Mouse (Mus musculus): ENCODE results near the gene Rdh16f2.
"Not testable (repeated sequence)": the region's sequence is repeated elsewhere in the genome, so short reads cannot be mapped to it uniquely, and the experiment has no call there.

Gene Rdh16f2

DNA sequence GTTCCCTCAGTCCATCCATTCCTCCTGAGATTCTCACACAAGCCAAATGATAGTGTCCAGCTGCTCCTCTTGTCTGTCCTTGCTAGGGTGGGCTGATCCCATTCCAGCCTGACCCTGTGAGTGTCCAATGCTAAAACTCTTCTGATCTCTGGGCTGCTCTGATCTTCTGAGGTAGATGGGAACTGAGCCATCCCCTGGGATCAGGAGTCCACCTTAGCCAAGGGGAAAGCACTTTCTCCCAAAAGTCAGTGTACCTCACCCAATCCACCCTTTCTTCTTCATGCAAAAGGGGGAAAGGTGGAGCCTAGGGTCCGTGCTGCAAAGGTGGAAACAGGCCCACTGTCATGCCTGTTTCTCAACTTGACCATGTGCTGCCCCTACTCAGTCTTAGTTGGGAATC lies 25.2 kb downstream of the Rdh16f2 start:
- no peak for DNase-seq (ENCODE audit: low spot score)

DNA sequence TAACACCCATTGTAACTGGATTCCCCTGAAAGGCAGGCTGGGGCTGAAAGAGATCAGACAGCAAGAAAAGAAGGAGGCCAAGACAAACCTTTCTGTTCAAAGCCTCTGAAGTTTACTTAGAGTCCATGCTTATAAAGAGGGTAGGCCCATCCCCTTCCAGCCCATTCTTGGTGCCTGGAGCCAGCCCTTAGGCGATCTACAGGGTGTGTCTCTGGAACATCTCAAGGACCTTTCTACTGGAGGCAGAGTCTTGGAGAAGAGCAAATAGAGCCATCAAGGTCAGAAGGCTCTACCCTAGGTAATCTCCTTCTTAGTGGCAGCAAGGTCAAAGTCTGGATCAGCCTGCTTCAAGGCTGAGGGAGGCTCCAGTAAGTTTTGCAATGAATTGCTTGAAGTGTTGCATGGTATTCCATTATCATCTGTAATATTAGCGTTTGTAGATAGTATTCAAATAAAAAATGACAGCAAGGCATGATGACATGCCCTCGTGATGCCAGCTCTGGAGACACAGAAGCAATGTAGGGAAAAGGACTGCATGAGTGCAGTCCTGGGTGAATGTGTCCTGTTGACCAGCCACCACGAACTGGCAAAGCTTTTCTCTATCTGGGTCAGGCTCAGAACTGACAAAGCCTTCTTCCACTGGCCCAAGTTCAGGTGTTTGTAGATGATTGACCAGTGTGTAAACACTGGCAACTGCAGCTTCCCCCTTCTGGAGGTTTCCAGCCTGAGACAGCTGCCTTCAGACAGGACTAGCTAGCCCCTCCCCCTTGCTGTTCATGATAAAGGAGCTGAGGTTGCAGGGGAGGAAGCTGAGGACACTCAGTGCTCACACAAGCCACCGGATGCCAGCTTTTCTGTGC lies 27.1 kb downstream of the Rdh16f2 start:
- not testable (repeated sequence) for DNase-seq (ENCODE audit: low spot score)

DNA sequence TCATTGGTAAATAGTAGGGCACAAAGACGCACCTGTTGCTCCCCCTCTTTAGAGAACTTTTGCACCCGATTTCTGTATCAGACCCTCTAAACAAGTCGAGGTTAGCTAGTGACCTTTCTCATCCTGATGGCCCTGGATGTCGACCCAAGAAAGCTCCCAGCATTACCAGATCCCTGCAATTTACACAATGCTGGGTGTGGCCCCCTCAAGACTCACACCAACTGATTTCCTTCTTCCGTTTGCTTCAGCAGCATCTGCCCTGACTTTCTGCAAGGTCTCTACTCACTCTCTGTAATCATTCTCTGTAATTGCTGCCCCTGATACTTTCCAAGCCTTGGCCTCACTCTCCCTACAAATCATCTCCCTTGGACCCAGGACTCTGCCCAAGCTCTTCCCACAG lies 30.4 kb downstream of the Rdh16f2 start:
- DNase-seq (ENCODE audit: low spot score), result no peak

DNA sequence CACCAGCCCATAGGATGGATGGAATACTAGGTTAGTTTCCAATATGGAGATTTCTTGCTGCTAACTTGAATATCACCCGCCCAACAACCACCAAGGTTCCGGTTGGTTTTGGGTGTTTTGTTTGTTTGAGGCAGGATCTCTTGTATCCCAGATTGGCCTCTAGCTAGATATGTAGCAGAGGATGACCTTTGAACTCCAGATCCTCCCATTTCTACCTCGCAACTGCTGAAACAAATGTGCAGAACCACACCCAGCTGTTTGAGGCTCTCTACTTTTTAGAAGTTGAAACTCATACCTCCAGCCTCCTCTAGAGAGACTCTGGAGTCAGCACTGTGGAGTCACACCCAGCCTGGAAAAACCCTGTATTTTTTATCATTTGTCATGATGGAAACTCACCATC lies 31.2 kb downstream of the Rdh16f2 start:
- no peak for DNase-seq (ENCODE audit: low spot score)

DNA sequence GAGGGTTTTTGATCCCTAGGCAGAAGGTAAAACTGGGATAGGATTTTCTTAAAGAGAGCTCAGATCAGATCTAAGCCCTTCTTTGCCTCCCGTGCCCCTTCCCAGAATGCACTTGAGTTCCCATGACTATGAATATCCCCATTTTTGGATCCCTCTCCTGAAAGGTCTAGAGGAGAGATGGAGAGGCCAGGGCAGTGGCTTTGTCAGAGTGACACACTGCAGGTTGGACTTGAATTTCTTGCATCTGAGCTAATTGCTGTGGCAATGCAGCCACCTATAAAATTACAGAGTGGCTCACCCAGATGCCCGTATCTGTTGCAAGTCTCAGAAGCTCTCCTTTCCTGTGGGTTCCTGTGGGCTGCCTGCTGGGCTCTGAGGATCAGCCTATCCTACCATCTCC lies 31.9 kb downstream of the Rdh16f2 start, which contains the start of gene Sdr9c7:
TSS of gene Sdr9c7 (plus strand) at position 301 of the 400 bp plus-strand sequence.
- DNase-seq (ENCODE audit: low spot score), result no peak

DNA sequence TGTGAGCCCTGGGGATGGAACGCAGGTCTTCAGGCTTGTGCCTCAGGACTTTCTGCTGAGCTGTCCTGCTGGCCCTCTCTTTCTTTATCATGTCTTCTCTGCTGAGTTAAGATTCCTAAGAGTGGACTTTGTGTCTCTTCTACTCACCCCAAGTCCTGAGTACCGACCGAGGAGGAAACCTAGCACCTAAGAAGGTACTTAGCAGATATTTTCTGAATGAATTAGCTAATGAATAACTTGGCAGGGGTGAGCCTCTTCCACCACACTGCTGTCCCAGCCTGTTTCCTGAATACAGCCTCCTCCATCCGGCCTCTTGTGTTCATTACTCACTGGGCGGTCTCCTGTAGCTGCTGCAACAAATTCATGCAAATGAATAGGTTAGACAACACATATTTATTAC lies 33.5 kb downstream of the Rdh16f2 start:
- no peak for DNase-seq (ENCODE audit: low spot score)

DNA sequence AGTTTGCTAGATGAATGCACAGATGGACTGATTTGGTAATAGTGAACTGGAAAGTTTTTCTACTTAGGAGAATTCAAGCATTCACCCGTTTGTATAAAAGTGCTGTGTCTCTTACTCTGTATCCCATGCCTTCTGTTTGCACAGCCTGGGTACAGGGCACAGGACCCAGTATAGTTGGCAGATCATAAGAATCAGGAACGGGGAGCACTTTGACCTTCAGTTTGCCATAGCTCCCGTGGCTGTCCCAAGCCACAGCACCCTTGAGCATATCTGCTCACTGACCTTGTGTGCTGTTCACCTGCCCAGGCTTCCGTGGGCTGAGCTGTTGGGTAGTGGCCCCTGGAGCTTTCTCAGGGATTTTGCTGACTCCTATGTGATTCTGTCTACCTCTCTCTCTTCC lies 35.5 kb downstream of the Rdh16f2 start:
- DNase-seq (ENCODE audit: low spot score), result no peak

DNA sequence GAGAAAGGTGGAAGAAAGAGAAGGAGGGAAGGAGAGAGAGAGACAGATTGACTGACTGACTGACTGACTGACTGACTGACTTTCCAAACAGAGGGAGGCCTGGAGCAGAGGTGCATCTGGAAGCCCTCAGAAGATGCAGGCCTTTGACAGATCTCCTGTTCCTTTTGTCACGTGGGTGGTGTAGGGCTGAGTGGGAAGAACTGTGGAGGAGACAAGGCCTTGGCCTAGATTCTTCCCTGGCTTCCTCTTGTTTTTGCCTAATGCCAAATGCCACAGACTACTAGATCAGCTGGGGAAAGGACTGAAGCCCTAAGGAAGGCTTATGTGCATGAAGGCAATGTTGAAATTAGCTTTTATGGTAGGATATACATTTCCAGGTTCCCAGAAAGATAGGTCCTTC lies 36.8 kb downstream of the Rdh16f2 start:
- no peak for DNase-seq (ENCODE audit: low spot score)

DNA sequence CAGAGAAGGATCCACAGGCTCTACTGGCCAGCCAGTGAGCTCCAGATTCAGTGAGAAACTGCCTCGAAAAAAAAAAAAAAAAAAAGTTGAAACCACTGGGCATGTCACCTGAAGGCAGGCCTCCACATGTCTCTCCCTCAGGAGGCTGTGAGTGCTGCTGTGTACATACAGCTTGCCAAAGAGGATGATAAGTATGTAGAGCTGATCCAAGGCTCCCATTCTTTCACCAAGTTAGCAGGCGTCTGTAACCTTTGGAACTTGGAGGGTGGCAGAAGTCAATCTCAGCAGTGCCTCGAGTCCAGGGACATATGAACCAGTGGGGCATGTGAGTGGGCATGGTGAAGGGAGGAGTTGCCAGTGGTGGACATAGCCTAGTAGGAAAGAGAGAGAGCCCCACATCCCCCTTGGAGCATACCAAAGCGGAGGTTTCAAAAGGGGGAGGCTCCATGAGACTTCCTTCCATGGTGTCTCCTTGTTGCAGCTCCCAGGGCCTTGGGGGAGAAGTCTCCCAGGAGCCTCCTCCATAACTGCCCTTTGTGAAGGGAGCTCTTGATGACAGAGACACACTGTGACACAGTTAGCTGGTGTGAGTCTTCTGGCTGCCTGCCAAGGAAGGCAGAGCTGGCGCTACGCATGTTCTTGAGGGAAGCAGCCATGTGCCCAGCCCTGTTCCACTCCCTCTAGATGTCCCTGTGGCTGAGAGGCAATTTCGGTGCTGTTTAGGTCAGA lies 38.6 kb downstream of the Rdh16f2 start:
- DNase-seq (ENCODE audit: low spot score), result peak; percentile 76

DNA sequence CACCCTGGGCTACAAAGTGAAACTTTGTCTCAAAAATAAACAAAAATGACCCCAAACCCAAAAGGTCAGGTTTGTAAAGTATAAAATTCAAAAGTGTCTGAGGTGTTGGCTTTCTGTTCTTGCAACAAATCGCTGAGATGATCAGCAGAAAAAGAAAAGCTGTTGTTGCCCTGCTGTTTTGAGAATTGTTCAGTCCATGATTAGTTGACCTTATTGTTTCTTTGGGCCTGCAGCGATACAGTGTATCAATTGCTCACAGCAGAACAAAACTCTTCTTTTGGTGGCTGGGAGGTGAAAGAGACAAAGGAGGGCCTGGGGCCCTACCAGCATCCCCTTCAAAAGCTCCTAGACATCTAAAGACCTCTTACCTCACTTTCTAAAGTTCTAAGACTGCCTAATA lies 39.9 kb downstream of the Rdh16f2 start:
- DNase-seq (ENCODE audit: low spot score), result no peak

DNA sequence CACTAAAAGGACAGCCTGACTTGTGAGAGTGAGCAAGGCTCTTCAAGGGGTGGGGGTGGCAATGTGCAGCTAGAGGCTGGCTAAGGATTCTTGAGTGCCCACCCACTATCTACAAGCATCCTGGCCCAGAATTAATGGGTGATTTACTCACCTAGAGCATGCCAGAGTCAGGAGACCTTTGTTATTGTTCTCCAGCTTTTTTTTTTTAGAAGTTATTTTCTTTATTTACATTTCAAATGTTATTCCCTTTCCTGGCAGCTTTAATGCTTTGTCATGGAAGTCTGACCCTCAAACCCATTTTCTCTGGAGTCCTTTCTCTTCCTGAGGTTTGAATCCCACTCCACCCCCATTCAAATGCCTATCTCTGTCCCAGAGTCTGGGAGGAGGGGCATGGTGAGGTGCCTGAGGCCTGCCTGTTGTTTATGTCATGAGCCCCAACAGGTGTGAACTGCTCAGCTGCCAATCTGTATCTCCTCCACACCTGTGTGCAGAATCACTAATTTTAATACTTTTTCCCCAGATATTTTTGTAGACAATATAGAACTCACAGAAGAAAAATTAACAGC lies 41.2 kb downstream of the Rdh16f2 start:
- DNase-seq (ENCODE audit: low spot score), result no peak

DNA sequence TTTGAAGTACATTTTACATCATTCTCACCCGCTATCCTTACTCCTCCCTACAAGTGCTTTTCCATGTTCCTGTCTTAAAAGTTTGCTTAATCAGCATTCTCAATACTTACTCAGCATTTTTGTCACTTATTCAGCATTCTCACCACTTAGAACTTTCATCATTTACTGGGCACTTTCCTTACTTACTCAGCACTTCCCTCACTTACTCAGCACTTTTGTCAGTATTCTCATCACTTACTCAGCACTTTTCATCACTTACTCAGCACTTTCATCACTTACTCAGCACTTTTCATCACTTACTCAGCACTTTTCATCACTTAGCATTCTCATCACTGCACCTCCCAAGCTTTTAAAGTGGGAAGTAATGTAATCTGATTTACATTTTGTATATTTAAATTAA lies 49.3 kb downstream of the Rdh16f2 start:
- no peak for DNase-seq (ENCODE audit: low spot score)

DNA sequence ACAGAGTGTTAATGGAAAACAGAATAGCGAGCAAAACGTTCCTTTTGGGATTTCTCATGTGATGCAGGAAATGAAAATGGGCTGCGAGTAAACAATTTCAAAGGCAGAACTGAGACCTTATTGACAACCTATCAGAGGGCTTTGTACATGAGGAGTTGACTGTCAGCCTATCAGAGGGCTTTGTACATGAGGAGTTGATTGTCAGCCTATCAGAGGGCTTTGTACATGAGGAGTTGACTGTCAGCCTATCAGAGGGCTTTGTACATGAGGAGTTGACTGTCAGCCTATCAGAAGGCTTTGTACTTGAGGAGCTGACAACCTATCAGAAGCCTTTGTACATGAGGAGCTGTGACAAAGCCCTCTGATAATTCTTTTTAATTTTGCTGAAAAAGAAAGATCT lies 50.9 kb downstream of the Rdh16f2 start:
- not testable (repeated sequence) for DNase-seq (ENCODE audit: low spot score)

DNA sequence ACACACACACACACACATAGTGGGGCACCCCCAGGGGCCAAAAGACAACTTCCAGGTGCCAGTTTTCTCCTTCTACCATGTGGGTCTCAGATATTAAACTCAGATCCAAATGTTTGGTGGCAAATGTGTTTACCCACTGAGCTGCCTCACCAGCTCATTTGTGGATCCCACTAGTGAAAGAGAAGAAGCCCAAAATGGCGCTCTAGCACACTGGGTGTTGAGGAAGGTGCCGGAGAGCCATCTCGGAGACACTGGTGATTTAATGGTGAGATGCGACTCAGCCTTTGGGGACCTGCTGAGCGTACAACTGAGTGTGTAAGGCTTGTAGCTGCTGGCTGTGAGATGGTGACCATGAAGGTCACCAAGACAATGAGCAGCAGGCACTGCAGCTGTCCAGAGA lies 51.4 kb downstream of the Rdh16f2 start:
- no peak for DNase-seq (ENCODE audit: low spot score)

DNA sequence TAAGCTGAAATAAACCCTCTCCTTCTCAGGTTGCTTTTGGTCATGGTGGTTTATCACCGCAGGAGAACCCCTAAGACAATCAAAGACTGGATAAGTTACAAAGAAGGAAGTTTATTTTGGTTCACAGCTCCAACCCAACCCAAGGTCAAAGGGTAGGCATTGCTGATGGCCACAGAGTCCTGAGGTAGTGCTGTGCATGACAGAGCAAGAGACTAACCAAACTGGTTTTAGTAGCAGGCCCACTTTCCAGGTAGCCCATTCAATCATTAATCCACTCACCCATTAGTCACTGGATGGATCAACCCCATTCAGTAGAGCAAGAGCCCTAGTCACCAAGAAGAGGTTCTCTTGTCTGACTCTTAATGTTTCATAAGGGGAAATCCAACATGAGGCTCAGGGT lies 56.0 kb downstream of the Rdh16f2 start:
- no peak for DNase-seq (ENCODE audit: low spot score)

DNA sequence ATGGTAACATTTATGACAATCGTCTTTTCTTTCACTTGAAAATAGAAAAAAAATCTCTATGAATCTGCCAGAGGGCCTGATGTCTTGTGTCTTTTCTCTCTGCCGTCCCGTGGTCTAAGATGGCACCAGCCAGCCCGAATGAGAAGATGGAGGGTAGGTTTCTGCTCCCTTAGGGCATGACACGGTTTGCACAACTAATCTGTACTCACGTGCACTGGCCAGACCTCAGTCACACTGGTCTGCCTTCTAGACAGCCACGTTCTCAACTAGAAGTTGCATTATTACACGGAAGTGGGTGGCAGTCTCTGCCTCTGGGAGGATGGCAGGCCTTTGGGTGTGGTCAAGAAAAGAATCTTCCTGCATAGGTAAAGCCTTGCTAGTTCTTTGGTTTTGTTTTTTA lies 56.8 kb downstream of the Rdh16f2 start:
- DNase-seq (ENCODE audit: low spot score), result no peak

DNA sequence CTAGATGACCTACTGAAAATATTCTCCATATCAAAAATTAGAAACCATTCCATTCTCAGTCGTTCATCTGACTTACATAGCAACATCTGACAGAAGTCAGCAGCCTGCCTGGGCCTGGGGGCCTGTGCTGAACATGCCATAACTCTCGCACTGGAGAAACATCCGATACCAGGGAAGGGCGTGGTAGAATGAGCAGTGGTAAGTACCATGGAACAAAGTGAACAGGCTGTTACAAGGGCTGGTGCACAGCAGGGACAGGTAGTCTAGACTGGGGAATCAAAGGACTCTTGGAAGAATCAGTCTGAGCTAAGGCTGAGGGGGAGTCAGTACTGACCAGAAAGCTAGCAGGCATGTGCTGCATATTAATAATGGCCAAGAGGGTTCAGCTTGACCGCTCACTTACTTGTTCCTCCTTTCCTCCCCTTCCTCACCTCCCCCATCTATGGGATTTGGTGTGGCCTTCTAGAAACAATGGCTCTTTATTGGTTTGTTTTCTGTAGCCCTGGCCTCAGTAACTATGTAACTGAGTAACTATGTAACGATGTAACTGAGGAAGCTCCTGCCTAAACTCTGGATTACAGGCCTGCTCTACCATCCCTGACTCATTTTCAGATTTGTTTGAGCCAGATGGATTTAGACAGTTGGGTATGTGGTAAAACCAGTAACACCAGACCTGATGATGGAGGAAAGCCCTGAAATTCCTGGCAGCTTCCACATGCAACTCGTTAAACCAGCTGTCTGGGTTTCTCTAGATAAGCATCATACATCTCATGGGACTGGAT lies 58.5 kb downstream of the Rdh16f2 start:
- no peak for DNase-seq (ENCODE audit: low spot score)

Measured in testis, postnatal 10 days (tissue).